Mouse (Mus musculus) heart, embryonic 10.5 days (tissue): ENCODE results near the gene Fam98b. TPM values are rescaled to one million over a fixed set of nuclear protein-coding genes. Genes with fewer than 3 reads are reported as not detected.

Source experiments
- DNase-seq: peaks from one replicate; pipeline ENCODE4 v3.0.0-alpha.2; 2017; ENCODE audit warnings: low spot score
- H3K27ac ChIP-seq: fragments of 300-500 bp; sonication (generic); 2 replicates; pipeline ENCODE4 v1.5.1; 2016; ENCODE audit warnings: mild to moderate bottlenecking
- H3K27me3 ChIP-seq: fragments of 300-500 bp; sonication (generic); 2 replicates; pipeline ENCODE4 v1.6.1; 2016; ENCODE audit warnings: mild to moderate bottlenecking; ENCODE audit not compliant: poor library complexity, insufficient read depth, severe bottlenecking
- H3K36me3 ChIP-seq: fragments of 300-500 bp; sonication (generic); 2 replicates; pipeline ENCODE4 v1.6.1; 2016; ENCODE audit warnings: mild to moderate bottlenecking, moderate library complexity
- H3K4me1 ChIP-seq: fragments of 300-500 bp; sonication (generic); 2 replicates; pipeline ENCODE4 v1.6.1; 2016; ENCODE audit warnings: mild to moderate bottlenecking
- H3K4me3 ChIP-seq: fragments of 300-500 bp; sonication (generic); 2 replicates; pipeline ENCODE4 v1.5.1; 2016; ENCODE audit warnings: mild to moderate bottlenecking, moderate library complexity
- H3K9me3 ChIP-seq: fragments of 300-500 bp; sonication (generic); 2 replicates; pipeline ENCODE4 v1.6.1; 2016; ENCODE audit warnings: mild to moderate bottlenecking, moderate library complexity
- WGBS: fragments of 180-500 bp; shearing (Covaris S2); methylation state at CpG from one replicate; pipeline ENCODE4 v1.1.7; 2016; 5-methylcytosine and 5-hydroxymethylcytosine counted together
- polyA plus RNA-seq: library from polyadenylated mRNA; unstranded; fragments of >200 nt; fragmentation: Nextera tagmentation; extraction: Ambion mirVana; gene quantifications from 2 replicates; pipeline ENCODE4 v1.2.1, GENCODE M21; 2016

Gene Fam98b
- polyA plus RNA-seq = 8.6 and 11.9 TPM in 2 replicates

DNA sequence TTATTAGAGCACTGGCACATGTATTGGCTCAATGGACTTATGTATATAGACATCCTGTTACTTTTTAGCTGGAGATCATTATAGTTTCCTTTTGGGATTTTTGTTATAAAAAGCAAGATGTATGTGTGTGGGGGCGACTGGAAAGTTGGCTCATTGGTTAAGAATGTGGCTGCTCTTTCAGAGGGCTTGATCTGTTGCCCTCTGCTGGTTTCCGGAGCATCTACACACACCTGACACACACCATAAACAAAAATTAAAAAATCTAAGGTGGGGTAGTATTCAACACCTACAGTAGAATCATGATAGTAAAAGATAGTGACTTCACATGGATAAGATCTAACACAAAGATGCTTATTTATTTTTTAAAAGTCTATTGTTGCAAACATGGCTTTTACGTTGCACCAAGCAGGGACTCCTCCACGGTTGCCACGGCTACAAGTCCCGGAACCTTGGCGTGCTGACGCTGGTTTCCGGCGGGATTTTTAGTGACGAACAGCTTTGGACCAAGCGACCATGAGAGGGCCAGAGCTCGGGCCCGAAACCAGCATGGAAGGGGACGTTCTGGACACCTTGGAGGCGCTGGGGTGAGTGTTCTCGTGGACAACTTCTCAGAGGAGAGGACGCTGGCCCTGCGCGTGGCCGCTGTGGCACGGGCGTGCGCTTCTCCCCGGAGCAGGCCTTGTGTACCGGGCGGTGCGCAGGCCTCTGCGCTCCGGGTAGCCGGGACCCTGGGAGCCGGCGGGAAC, at the start of gene Fam98b:
Gene Fam98b, plus strand, starts transcription at position 485 of the 746 bp plus-strand sequence.
- Histone ChIP-seq H3K4me3 (peak within 1 kb of the TSS; percentile 89), H3K4me1 (peaks cover 7% of the 10 kb centered on the region; the same call in 1 of the 2 replicates), H3K36me3 (no peaks in the 10 kb centered on the region), H3K9me3 (no peaks in the 10 kb centered on the region), H3K27me3 (peaks cover 1% of the 10 kb centered on the region; the same call in 1 of the 2 replicates), H3K27ac (peak within 1 kb of the TSS; percentile 97)
- WGBS = under 1% methylated on average over 32 of the region's 33 CpGs
- peak; percentile 95 for DNase-seq

DNA sequence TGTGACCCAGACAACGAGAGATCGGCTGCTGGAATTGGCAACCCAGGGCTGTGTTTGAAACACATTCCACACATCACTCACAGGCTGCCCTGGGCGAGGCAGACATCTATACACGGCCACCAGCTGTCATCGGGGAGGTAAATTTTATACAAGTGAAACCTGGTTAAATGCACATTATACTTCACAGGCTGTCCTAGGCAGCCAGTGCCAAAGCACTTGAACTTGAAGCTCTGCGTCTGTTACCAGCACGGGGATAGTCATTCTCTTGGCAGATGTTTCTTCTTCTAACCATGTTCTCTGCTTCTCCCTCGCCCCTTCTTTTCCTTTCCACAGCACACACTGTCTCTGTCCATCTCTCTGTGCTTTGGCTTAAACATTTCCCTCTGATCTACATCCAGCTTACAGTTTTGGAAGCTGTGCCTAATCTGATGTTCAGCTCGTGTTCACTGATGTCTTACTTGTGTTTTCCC, 48.6 kb upstream of the Fam98b start:
- no peak for DNase-seq
- H3K27me3 ChIP-seq = no peaks in the 10 kb centered on the region
- H3K27ac ChIP-seq = no peak overlapping the region
- H3K36me3 ChIP-seq = no peaks in the 10 kb centered on the region
- H3K9me3 ChIP-seq = no peaks in the 10 kb centered on the region
- 52% methylated on average over 9 of the region's 9 CpGs for WGBS
- H3K4me3 ChIP-seq = no peak overlapping the region
- peaks cover 17% of the 10 kb centered on the region for H3K4me1 ChIP-seq

DNA sequence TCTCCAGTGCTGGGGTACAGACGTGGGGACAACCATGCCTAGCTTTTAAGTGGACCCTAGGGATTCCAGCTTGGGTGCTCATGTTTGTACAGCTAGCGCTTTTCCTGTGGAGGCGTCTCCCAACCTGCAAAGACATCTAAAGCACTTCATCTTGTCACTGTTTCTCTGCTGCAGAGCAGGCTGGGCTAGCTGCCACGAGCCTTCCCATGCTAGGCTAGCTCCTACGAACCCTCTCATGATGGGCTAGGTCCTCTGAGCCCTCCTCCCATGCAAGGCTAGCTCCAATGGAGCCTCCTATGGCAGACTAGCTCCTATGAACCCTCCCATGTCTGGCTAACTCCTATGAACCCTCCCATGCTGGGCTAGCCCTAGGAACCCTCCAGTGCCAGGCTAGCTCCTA, 46.2 kb upstream of the Fam98b start:
- DNase-seq = no peak
- Histone ChIP-seq H3K4me3 (no peak overlapping the region), H3K4me1 (peaks cover 17% of the 10 kb centered on the region), H3K9me3 (no peaks in the 10 kb centered on the region), H3K27ac (no peak overlapping the region), H3K27me3 (no peaks in the 10 kb centered on the region), H3K36me3 (no peaks in the 10 kb centered on the region)
- whole genome bisulfite sequencing = 54% methylated on average over 5 of the region's 5 CpGs

DNA sequence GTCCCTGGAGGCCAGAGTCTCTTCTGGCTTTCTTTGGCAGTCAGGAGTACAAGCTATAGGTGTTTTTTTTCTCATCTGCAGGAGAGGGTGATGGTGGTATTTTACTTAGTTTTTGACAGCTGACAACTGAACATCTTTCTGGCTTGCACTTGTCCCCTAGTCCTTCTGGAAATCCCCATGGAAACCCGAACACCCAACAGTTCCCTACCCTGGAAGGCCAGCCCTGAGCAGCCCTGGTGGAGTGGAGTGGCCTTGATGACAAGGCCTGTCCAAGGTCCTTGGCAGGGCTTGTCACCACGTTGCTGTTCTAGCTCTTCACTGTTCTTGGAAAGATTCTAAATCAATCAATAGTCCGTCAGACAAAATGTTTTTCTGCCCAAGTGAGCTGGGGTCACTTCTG, 45.0 kb upstream of the Fam98b start:
- no peak overlapping the region for H3K4me3 ChIP-seq
- no peaks in the 10 kb centered on the region for H3K27me3 ChIP-seq
- H3K9me3 ChIP-seq = no peaks in the 10 kb centered on the region
- H3K27ac ChIP-seq = no peak overlapping the region
- H3K36me3 ChIP-seq = no peaks in the 10 kb centered on the region
- H3K4me1 ChIP-seq = peaks cover 17% of the 10 kb centered on the region
- DNase-seq = no peak
- WGBS = 33% methylated on average over 3 of the region's 3 CpGs

DNA sequence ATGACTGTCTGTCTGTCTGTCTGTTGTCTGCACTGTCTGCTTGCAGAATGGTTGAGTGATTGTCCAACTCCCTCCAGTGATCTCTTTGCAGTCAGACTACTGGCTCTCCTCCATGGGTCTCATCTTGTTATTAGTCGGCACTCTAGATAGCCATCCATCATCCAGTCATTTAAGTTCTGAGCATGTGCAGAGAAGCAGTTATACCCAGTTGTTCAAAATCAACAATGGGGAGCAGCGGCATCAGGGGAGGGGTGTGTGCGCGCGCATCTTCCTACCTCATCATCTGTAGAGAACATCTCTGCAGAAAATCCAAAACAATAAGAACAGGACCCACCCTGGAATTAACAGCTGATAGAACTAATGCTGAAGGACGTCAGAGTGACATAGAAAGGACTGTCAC, 44.5 kb upstream of the Fam98b start:
- DNase-seq = no peak
- Histone ChIP-seq H3K27ac (no peak overlapping the region), H3K27me3 (no peaks in the 10 kb centered on the region), H3K4me1 (peaks cover 15% of the 10 kb centered on the region), H3K9me3 (no peaks in the 10 kb centered on the region), H3K36me3 (no peaks in the 10 kb centered on the region), H3K4me3 (no peak overlapping the region)
- WGBS = 77% methylated on average over 6 of the region's 6 CpGs

DNA sequence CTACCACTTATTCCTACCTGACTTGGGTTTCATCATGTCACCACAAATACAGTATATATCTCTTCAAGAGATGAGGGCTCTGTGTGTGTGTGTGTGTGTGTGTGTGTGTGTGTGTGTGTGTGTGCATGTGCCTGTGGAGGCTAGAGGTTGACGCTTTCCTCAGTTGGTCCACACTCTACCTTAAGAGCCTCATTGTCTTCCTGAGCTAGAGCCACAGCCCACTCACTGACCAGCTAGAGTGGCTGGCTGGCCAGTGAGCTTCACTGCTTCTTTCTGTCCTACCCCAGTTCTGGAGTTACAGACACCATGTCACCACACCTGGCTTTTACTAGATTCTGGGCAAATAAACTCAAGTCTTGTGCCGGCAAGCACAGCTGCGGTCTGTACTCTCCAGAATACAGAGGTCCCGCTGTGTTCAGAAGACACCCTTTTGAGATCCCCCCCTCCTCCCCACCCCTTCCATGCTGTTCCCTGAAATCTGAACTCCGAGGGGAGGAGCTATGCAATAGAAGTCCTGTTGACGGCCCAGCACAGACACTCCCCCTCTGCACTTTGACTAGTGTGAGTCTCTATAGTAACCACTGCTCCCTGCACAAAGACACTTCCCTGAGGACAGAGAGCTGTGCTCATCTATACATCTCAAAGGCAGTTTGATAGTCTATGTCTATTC, 39.0 kb upstream of the Fam98b start:
- DNase-seq = peak; percentile 79
- Histone ChIP-seq H3K4me3 (peak overlapping the region; percentile 46), H3K9me3 (no peaks in the 10 kb centered on the region), H3K27ac (no peak overlapping the region; the same call in 1 of the 2 replicates), H3K4me1 (peaks cover 12% of the 10 kb centered on the region), H3K36me3 (no peaks in the 10 kb centered on the region), H3K27me3 (no peaks in the 10 kb centered on the region)
- 7% methylated on average over 6 of the region's 6 CpGs for WGBS

DNA sequence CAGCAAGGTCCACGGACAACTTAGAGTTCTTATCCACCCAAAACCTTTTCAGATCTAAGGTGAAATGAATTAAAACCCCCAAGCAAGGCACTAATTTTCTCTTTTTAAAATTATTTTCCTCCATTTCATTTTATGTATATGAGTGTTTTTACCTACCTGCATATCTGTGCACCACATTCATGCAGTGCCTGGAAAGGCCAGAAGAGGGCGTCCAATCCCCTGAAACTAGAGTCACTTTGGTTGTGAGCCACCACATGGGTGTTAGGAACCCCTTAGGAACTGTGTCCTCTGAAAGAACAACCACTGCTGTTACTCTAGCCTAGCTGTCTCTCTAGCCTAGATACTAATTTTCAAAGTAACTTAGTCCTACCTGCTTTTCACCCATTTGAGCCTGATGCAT, 33.4 kb upstream of the Fam98b start:
- no peak overlapping the region for H3K4me3 ChIP-seq
- H3K27ac ChIP-seq = no peak overlapping the region
- no peak for DNase-seq
- H3K9me3 ChIP-seq = no peaks in the 10 kb centered on the region
- WGBS = 61% methylated on average over 2 of the region's 2 CpGs
- H3K4me1 ChIP-seq = peaks cover 7% of the 10 kb centered on the region; the same call in 1 of the 2 replicates
- no peaks in the 10 kb centered on the region for H3K27me3 ChIP-seq
- H3K36me3 ChIP-seq = no peaks in the 10 kb centered on the region

DNA sequence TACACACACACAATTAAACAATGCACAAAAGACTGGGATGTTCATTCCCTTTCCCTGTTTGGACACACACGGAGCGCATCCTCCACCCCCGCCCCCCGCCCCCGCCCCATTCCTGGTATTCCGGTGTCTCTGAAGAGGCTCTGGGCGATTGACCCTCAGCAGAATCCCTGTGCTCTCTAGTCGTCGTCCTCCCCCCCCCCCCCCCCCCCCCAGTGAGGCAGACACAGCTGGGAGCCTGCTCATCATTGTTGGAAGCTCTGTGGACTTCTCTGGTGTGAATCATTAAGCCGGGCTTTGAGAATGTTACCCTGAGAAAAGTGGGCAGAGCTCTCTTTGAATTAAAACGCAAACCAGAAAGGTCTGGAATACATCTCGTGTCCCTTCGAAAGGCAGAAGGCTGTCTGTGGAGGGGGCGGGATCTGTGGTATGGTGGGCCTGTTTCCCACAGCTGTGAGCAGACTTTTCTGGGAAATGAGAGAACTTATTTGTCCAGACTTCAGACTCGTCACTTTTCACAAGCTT, 31.8 kb upstream of the Fam98b start:
- Histone ChIP-seq H3K4me3 (peak overlapping the region; percentile 32), H3K4me1 (peaks cover 7% of the 10 kb centered on the region; the same call in 1 of the 2 replicates), H3K27ac (peak overlapping the region; percentile 29; the same call in 1 of the 2 replicates), H3K9me3 (no peaks in the 10 kb centered on the region), H3K27me3 (no peaks in the 10 kb centered on the region), H3K36me3 (no peaks in the 10 kb centered on the region)
- 11% methylated on average over 15 of the region's 15 CpGs for WGBS
- DNase-seq = no peak

DNA sequence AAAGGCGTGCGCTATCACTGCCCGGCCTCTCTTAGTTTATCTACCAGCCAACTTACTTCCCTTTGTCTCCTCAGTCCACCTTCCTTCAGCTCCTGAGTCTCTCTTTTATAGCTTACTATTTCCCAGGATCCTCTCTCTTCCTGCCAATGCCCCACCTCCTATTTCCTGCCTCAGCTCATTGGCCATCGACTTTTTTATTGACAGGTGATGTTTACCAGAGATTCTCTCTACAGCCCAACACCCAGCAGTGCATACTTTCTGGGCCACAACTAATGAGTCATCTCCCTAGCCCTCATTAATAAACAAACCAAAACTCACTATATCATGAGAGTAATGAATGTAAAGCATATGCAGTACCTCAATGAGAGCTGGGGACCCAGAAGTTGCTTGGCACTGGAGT, 30.0 kb upstream of the Fam98b start:
- DNase-seq = no peak
- WGBS = 91% methylated on average over 4 of the region's 4 CpGs

DNA sequence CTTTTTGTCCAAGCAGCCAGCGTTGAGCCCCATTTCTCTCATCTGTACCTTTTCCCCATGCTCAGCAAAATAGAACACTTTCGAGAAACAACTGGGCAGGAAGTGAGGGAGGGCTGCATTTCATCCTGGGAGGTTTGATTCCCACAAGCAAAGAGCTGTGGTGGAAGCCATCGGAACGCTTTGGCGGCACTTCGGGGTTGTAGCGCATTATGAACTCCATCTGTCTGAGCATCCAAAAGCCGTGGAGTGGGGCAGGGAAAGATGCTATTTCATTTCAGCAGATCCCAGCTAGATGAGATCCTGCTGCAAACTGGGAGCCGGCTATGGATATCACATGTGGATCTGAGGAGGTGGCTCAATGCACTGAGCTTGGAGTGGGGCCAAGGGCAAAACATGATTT, 26.9 kb upstream of the Fam98b start:
- 74% methylated on average over 9 of the region's 9 CpGs for WGBS
- Histone ChIP-seq H3K27me3 (no peaks in the 10 kb centered on the region), H3K4me1 (peaks cover 5% of the 10 kb centered on the region; the same call in 1 of the 2 replicates), H3K4me3 (no peak overlapping the region), H3K27ac (no peak overlapping the region), H3K36me3 (no peaks in the 10 kb centered on the region), H3K9me3 (no peaks in the 10 kb centered on the region)
- no peak for DNase-seq

More for the DNA sequence above, 30.0 kb upstream of the Fam98b start:
- Histone ChIP-seq H3K9me3 (no peaks in the 10 kb centered on the region), H3K27me3 (no peaks in the 10 kb centered on the region), H3K4me3 (no peak overlapping the region), H3K27ac (no peak overlapping the region), H3K4me1 (peaks cover 7% of the 10 kb centered on the region; the same call in 1 of the 2 replicates), H3K36me3 (no peaks in the 10 kb centered on the region)

DNA sequence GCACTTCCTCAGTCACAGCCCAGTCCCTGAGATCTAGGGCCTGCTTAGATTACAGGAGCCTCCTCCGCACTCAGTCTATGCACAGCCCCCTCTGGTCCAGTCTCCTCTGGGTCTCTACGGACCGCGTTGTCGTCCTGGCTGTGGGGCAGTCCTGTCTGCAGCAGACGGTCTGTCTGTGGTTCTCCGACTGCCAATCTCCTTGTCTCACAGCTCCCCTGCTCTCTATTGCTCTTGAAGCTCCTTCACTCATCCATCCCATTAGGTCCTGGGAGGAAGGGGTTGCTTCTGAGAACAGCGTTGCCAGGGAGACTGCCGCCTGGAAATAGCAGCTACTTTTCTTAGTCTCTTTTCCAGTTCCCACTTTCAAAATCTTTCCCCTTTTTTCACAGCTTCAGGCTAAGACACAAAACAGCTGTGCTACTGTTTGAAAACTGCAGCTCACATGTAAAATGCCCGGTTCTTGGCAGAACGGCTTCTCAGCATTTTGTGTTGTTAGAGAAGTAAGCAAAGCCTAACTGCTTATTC, 20.9 kb upstream of the Fam98b start:
- 55% methylated on average over 11 of the region's 11 CpGs for whole genome bisulfite sequencing

DNA sequence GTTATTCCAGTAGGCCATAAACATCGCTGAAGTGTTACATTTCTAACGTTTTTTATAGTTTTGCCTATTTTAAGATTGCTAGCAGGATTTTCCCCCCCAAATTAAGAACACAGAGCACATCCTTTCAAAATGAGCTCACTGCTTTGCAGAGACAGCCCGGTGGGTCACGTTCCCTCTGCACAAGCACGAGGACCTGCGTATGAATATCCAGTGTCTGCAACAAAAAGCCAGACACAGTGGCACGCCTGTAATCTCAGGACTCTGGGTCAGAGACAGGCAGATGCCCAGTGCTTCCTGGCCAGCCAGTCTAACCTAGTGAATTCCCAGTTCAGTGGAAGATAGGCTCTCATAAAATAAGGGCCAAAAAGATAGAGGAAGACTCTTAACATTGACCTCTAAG, 19.3 kb upstream of the Fam98b start:
- H3K27ac ChIP-seq = no peak overlapping the region
- DNase-seq = no peak
- no peaks in the 10 kb centered on the region for H3K9me3 ChIP-seq
- H3K36me3 ChIP-seq = no peaks in the 10 kb centered on the region
- 0 out of 2 replicates have a peak, but pooled peaks cover 12% of the 10 kb centered on the region for H3K27me3 ChIP-seq
- H3K4me3 ChIP-seq = no peak overlapping the region
- H3K4me1 ChIP-seq = 0 out of 2 replicates have a peak, but pooled peaks cover 6% of the 10 kb centered on the region
- 82% methylated on average over 7 of the region's 7 CpGs for WGBS

More for the DNA sequence above, 20.9 kb upstream of the Fam98b start:
- 0 out of 2 replicates have a peak, but pooled peaks cover 12% of the 10 kb centered on the region for H3K27me3 ChIP-seq
- DNase-seq = no peak
- no peak overlapping the region for H3K4me3 ChIP-seq
- no peaks in the 10 kb centered on the region for H3K36me3 ChIP-seq
- H3K27ac ChIP-seq = no peak overlapping the region
- 0 out of 2 replicates have a peak, but pooled peaks cover 6% of the 10 kb centered on the region for H3K4me1 ChIP-seq
- no peaks in the 10 kb centered on the region for H3K9me3 ChIP-seq
